Mouse (Mus musculus) liver, adult 2 months (tissue): Measurements from ENCODE around the gene Mrps27.

Experiments
- CTCF ChIP-seq: fragments of 200-500 bp; IDR thresholded peaks from 2 replicates; pipeline ENCODE4 v1.5.1; 2011; ENCODE audit warnings: low read depth, low read length, control low read depth
- POLR2A ChIP-seq: fragments of 200-500 bp; IDR thresholded peaks from 2 replicates; pipeline ENCODE4 v1.6.1; 2011; ENCODE audit warnings: low read length, control low read depth; ENCODE audit not compliant: insufficient read depth; ENCODE audit errors: extremely low read depth

DNA sequence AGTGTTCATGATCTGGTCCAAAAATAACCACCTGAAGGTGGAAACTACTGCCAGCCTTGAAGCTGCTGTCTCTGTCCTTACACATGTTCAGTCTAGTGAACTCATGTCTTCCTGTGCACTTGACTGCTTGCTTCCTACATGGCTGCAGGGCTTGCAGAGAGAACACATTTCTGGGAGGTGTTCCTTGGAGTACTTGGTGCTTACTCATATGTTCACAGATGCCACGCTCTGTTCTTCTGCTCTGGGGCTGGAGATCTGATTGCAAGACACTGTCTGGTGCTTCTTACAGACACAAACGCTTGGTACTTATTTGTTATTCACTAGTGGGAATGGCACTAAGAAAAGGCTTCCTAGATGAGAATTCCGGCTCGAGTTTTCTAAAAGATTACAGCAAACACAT, 117.3 kb downstream of the Mrps27 start:
- TF ChIP-seq CTCF: no peak
- no peak for TF ChIP-seq POLR2A
